Mouse (Mus musculus) heart, embryonic 12.5 days (tissue): Measurements from ENCODE around the gene Dusp27. TPM values are rescaled to one million over a fixed set of nuclear protein-coding genes. Genes with fewer than 3 reads are reported as not detected.

Experiments used
- ATAC-seq: fragments of 200-750 bp; cut with Nextera tagmentation; 2 replicates; pipeline ENCODE4 v1.8.0; 2017; ENCODE audit warnings: moderate TSS enrichment, moderate library complexity; ENCODE audit not compliant: insufficient number of reproducible peaks, low FRiP score
- H3K27ac ChIP-seq: fragments of 300-500 bp; sonication (generic); 2 replicates; pipeline ENCODE4 v1.5.1; 2016; ENCODE audit warnings: mild to moderate bottlenecking, moderate library complexity; ENCODE audit not compliant: poor library complexity, severe bottlenecking
- H3K27me3 ChIP-seq: fragments of 300-500 bp; sonication (generic); replicated peaks from 2 replicates; pipeline ENCODE4 v1.6.1; 2016; ENCODE audit warnings: mild to moderate bottlenecking, moderate library complexity
- H3K36me3 ChIP-seq: fragments of 300-500 bp; sonication (generic); 2 replicates; pipeline ENCODE4 v1.6.1; 2016; ENCODE audit warnings: mild to moderate bottlenecking, moderate library complexity
- H3K4me1 ChIP-seq: fragments of 300-500 bp; sonication (generic); replicated peaks from 2 replicates; pipeline ENCODE4 v1.6.1; 2016; ENCODE audit warnings: mild to moderate bottlenecking
- H3K4me2 ChIP-seq: fragments of 300-500 bp; sonication (generic); 2 replicates; pipeline ENCODE4 v1.6.1; 2016; ENCODE audit warnings: mild to moderate bottlenecking, moderate library complexity
- H3K4me3 ChIP-seq: fragments of 300-500 bp; sonication (generic); 2 replicates; pipeline ENCODE4 v1.5.1; 2016; ENCODE audit warnings: mild to moderate bottlenecking
- H3K9ac ChIP-seq: fragments of 300-500 bp; sonication (generic); 2 replicates; pipeline ENCODE4 v1.6.1; 2016; ENCODE audit warnings: mild to moderate bottlenecking, moderate library complexity
- H3K9me3 ChIP-seq: fragments of 300-500 bp; sonication (generic); replicated peaks from 2 replicates; pipeline ENCODE4 v1.6.1; 2016; ENCODE audit warnings: mild to moderate bottlenecking, moderate library complexity
- WGBS: fragments of 180-500 bp; shearing (Covaris S2); methylation state at CpG from one replicate; pipeline ENCODE4 v1.1.7; 2016; 5-methylcytosine and 5-hydroxymethylcytosine counted together
- polyA plus RNA-seq: library from polyadenylated mRNA; unstranded; fragments of >200 nt; fragmentation: Nextera tagmentation; extraction: Ambion mirVana; gene quantifications from 2 replicates; pipeline ENCODE4 v1.2.1, GENCODE M21; 2016

Dusp27 gene
- polyA plus RNA-seq, 1 experiment from 2014 or later: 68.8 TPM

DNA sequence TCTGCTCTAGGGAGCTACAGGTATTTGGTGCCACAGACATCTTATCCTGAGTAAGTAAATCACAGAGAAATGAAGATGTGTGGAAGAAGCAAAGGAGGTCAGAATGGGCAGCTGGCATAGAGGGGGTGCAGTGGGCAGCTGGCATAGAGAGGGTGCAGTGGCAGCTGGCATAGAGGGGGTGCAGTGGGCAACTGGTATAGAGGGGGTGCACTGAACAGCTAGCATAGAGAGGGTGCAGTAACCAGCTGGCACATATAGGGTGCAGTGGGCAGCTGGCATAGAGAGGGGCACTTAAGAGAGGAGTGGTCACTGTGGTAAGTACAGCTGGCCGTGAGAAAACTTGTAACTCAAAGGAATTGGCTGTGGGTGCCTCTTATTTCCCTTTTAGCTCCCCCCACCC is 67.3 kb downstream of the Dusp27 start:
- no peak overlapping the region for H3K27ac ChIP-seq
- H3K9me3 ChIP-seq: no peaks in the 10 kb centered on the region
- WGBS: 68% methylated on average over 1 of the region's 1 CpGs
- H3K4me2 ChIP-seq: no peak overlapping the region
- 0 out of 2 replicates have a peak, but pooled peaks cover 4% of the 10 kb centered on the region for H3K4me1 ChIP-seq
- ATAC-seq: no peak
- peaks cover 5% of the 10 kb centered on the region for H3K27me3 ChIP-seq
- H3K4me3 ChIP-seq: no peak overlapping the region
- no peak overlapping the region for H3K9ac ChIP-seq
- H3K36me3 ChIP-seq: no peaks in the 10 kb centered on the region

DNA sequence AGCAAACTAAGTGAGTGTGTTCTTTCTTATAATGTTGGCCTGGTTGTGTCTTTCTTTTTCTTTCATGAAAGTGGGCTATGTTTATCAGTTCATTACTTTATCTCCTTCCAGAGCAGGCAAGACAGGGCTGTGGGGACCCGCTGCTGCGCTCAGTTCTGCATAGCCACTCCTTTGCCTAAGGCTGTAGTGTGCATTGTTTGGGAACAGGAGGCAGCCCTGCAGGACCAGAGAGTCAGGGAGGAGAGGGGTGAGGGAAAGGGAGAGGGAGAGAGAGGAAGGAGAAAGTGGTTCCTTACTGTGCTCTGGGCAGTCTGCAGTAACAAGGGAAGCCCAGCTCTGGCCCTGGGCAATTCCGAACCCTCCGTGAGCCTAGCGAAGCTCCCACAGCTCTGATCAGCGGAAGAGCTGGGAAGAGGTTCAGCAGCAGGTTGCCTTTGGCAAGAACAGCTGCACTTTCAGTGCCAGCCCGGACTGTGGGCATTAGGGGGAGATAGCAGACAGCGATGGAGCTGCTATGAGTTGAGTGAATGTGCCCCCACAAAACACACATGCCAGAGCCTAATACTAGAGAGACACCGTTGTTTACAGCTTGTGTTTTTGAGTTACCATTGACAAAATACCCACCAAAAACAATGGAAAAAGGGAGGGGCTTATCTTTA is 71.5 kb downstream of the Dusp27 start:
- H3K4me2 ChIP-seq: no peak overlapping the region
- peaks cover 10% of the 10 kb centered on the region for H3K4me1 ChIP-seq
- H3K9ac ChIP-seq: no peak overlapping the region
- H3K9me3 ChIP-seq: no peaks in the 10 kb centered on the region
- peaks cover 5% of the 10 kb centered on the region for H3K27me3 ChIP-seq
- no peak overlapping the region for H3K4me3 ChIP-seq
- no peaks in the 10 kb centered on the region for H3K36me3 ChIP-seq
- no peak for ATAC-seq
- 47% methylated on average over 9 of the region's 9 CpGs for WGBS
- H3K27ac ChIP-seq: no peak overlapping the region

- Histone ChIP-seq H3K9me3 (no peaks in the 10 kb centered on the region), H3K36me3 (no peaks in the 10 kb centered on the region), H3K27ac (no peak overlapping the region), H3K9ac (no peak overlapping the region), H3K27me3 (peaks cover 8% of the 10 kb centered on the region), H3K4me3 (no peak overlapping the region), H3K4me2 (peak overlapping the region; percentile 35), H3K4me1 (peaks cover 18% of the 10 kb centered on the region)
- no peak for ATAC-seq
- 30% methylated on average over 10 of the region's 10 CpGs for WGBS
Measured at GRCm38 (mm10) chr1:166053285-166053955, 74.3 kb downstream of the Dusp27 start.

DNA sequence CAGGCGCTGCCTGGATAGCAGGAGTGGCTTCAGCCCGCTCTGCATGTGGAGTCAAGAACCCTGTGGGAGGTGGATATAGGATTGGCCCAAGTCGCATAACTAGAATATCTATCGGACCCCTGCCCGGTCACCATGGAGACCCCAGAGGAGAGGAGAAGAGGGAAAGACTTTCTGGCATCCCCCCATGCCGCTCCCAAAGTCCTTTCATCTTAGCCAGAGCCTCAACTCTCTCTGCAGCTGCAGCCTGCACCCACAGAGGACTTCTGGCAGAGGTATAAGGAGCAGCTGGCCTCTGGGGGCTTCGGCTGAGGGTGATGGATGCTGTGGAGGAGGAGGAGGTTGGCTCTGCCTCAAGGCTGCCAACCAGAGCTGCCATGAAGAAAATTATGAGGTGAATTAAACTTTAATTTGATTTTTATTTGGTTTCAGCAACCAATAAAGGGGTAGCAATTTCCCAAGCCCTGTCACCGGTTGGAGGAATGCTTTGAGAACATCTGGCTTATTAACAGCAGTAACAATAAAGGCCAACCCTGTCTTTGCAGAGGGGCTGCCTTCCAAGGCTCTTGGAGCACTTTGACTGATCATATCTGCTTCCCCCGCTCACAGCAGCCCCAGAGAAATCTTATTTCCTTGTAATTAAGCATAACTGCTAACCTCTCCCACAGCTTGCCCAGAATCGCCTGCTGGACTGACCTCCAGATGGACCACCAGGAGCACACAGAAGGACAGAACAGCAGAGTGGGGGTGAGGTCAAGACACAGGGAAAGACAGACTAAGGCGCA is 78.5 kb downstream of the Dusp27 start:
- Histone ChIP-seq H3K9ac (no peak overlapping the region; the same call in 1 of the 2 replicates), H3K4me3 (peak overlapping the region; percentile 54), H3K9me3 (no peaks in the 10 kb centered on the region), H3K4me1 (peaks cover 33% of the 10 kb centered on the region), H3K4me2 (peak overlapping the region; percentile 98), H3K27me3 (peaks cover 11% of the 10 kb centered on the region; the same call in 1 of the 2 replicates), H3K27ac (no peak overlapping the region), H3K36me3 (no peaks in the 10 kb centered on the region)
- 17% methylated on average over 11 of the region's 11 CpGs for WGBS
- no peak for ATAC-seq

- Histone ChIP-seq H3K9ac (peak overlapping the region; percentile 69), H3K4me1 (peaks cover 37% of the 10 kb centered on the region), H3K27ac (no peak overlapping the region), H3K36me3 (no peaks in the 10 kb centered on the region), H3K27me3 (peaks cover 11% of the 10 kb centered on the region; the same call in 1 of the 2 replicates), H3K9me3 (no peaks in the 10 kb centered on the region), H3K4me2 (peak overlapping the region; percentile 98), H3K4me3 (peak overlapping the region; percentile 54)
- ATAC-seq: peak; percentile 34; the same call in 1 of the 2 replicates
- under 1% methylated on average over 23 of the region's 23 CpGs for WGBS
Measured at GRCm38 (mm10) chr1:166048230-166048911, 79.4 kb downstream of the Dusp27 start.

Other genes starting within 250 kb of the Dusp27 start
- gene Pou2f1, start 125.2 kb downstream of the Dusp27 start, polyA plus RNA-seq: 11.9 and 12.8 TPM in 2 replicates
- 0.10 and 0.15 TPM in 2 replicates for gene Gpa33, start 2.3 kb upstream of the Dusp27 start, polyA plus RNA-seq
- gene Mael, start 110.8 kb upstream of the Dusp27 start, polyA plus RNA-seq: not detected in 2 replicates
- 2.1 and 2.2 TPM in 2 replicates for gene Ildr2, start 126.2 kb upstream of the Dusp27 start, polyA plus RNA-seq